Mouse (Mus musculus): ENCODE data around the gene Stx5a. TPM values are rescaled to one million over a fixed set of nuclear protein-coding genes. Genes with fewer than 3 reads are reported as not detected.

Stx5a gene
- 10 to 100 TPM; 59.1 to 60.5 TPM for total RNA-seq (2021)
- long read RNA-seq, experiment 1, transcript Stx5a-202 (10 exons, 2,112 nt) = minor isoform, 16 of 67 reads
- long read RNA-seq, experiment 1, transcript Stx5a-213 (11 exons, 2,251 nt) = major isoform, 36 of 67 reads
- long read RNA-seq, experiment 1, partial matches to known transcripts = 8 of 67 reads
- long read RNA-seq, experiment 1, other reads (novel, unspliced or antisense) = 7 of 67 reads
- long read RNA-seq, experiment 2, transcript Stx5a-202 (10 exons, 2,112 nt) = minor isoform, 11 of 78 reads
- long read RNA-seq, experiment 2, transcript Stx5a-213 (11 exons, 2,251 nt) = major isoform, 41 of 78 reads
- long read RNA-seq, experiment 2, partial matches to known transcripts = 8 of 78 reads
- long read RNA-seq, experiment 2, other reads (novel, unspliced or antisense) = 16 of 78 reads

- DNase-seq (ENCODE audit: low spot score in 2 of 2) = peak; percentile 83 to 94
Observed at GRCm38 (mm10) chr19:8741243-8741869, at the start of gene Stx5a. TSS of gene Stx5a (plus strand) at chr19:8741413.

- DNase-seq (ENCODE audit: low spot score in 2 of 2) = no peak
Observed at GRCm38 (mm10) chr19:8691871-8692539, 49.2 kb upstream of the Stx5a start.

GRCm38 (mm10) chr19:8692740-8693139 is 48.5 kb upstream of the Stx5a start:
- no peak for DNase-seq (ENCODE audit: low spot score in 2 of 2)

- DNase-seq (ENCODE audit: low spot score in 2 of 2) = no peak
Observed at GRCm38 (mm10) chr19:8695330-8695729, 45.9 kb upstream of the Stx5a start.

GRCm38 (mm10) chr19:8699652-8700051 is 41.6 kb upstream of the Stx5a start:
- no peak for DNase-seq (ENCODE audit: low spot score in 2 of 2)

GRCm38 (mm10) chr19:8702458-8702857 is 38.8 kb upstream of the Stx5a start:
- no peak for DNase-seq (ENCODE audit: low spot score in 2 of 2)

GRCm38 (mm10) chr19:8703571-8703970 is 37.6 kb upstream of the Stx5a start:
- DNase-seq (ENCODE audit: low spot score in 2 of 2) = no peak

GRCm38 (mm10) chr19:8705026-8705708 is 36.0 kb upstream of the Stx5a start:
- DNase-seq (ENCODE audit: low spot score in 2 of 2) = no peak

GRCm38 (mm10) chr19:8706132-8706667 is 35.0 kb upstream of the Stx5a start:
- no peak for DNase-seq (ENCODE audit: low spot score in 2 of 2)

GRCm38 (mm10) chr19:8706930-8707329 is 34.3 kb upstream of the Stx5a start:
- DNase-seq (ENCODE audit: low spot score in 2 of 2) = no peak

- no peak for DNase-seq (ENCODE audit: low spot score in 2 of 2)
Observed at GRCm38 (mm10) chr19:8708954-8709353, 32.3 kb upstream of the Stx5a start.

- DNase-seq (ENCODE audit: low spot score in 2 of 2) = no peak
Observed at GRCm38 (mm10) chr19:8710057-8710456, 31.2 kb upstream of the Stx5a start.

- no peak for DNase-seq (ENCODE audit: low spot score in 2 of 2)
Observed at GRCm38 (mm10) chr19:8711506-8711905, 29.7 kb upstream of the Stx5a start.

- DNase-seq (ENCODE audit: low spot score in 2 of 2) = no peak
Observed at GRCm38 (mm10) chr19:8711949-8712869, 29.0 kb upstream of the Stx5a start.

- DNase-seq (ENCODE audit: low spot score in 2 of 2) = peak; percentile 40 to 62
Observed at GRCm38 (mm10) chr19:8712870-8713305, 28.3 kb upstream of the Stx5a start.

GRCm38 (mm10) chr19:8713306-8713996 is 27.8 kb upstream of the Stx5a start:
- DNase-seq (ENCODE audit: low spot score in 2 of 2) = peak; percentile 85 to 94

- DNase-seq (ENCODE audit: low spot score in 2 of 2) = no peak
Observed at GRCm38 (mm10) chr19:8713997-8714652, 27.1 kb upstream of the Stx5a start.

- DNase-seq (ENCODE audit: low spot score in 2 of 2) = peak in 1 of 2 experiments; percentile 13
Observed at GRCm38 (mm10) chr19:8714653-8715481, 26.3 kb upstream of the Stx5a start.
